Mouse (Mus musculus): ENCODE measurements around the gene Xrcc5. TPM values are rescaled to one million over a fixed set of nuclear protein-coding genes. Genes with fewer than 3 reads are reported as not detected.

Gene Xrcc5
- polyA plus RNA-seq, 1 experiment from 2014 or later = 15.7 TPM

DNA sequence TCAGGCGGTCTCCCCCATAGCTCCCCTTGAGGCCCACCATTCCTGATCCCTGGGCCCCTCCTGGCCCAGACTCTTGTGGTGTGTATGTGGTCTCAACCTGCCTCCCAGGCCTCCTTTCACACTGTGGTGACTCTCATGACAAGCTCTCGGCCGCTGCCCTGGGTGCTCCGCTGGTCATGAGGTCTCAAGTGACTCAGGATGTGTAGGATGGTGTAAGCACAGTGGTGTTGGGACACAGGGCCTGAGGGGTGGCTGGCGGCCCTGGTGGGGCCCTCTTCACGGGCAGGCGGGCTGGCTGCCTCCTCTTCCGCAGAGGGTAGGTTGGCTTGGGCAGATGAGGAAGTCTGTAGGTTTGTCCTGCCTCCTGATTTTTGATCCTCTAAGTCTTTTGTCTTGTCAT, 121.3 kb downstream of the Xrcc5 start:
- Histone ChIP-seq H3K27me3 (no peaks in the 10 kb centered on the region), H3K4me2 (no peak overlapping the region), H3K9me3 (no peaks in the 10 kb centered on the region), H3K36me3 (0 out of 2 replicates have a peak, but pooled peaks cover 7% of the 10 kb centered on the region), H3K4me1 (replicated peaks) (no peaks in the 10 kb centered on the region), H3K4me3 (no peak overlapping the region), H3K27ac (replicated peaks) (no peak overlapping the region), H3K9ac (no peak overlapping the region)
- WGBS = 91% methylated on average over 8 of the region's 8 CpGs
- peak; percentile 40; the same call in 1 of the 2 replicates for ATAC-seq (ENCODE audit: low FRiP score, low read depth)

GRCm38 (mm10) chr1:72429107-72429807, 122.0 kb downstream of the Xrcc5 start:
- H3K4me3 ChIP-seq = no peak overlapping the region
- 0 out of 2 replicates have a peak, but pooled peaks cover 7% of the 10 kb centered on the region for H3K36me3 ChIP-seq
- no peak overlapping the region for H3K27ac ChIP-seq (replicated peaks)
- H3K4me1 ChIP-seq (replicated peaks) = no peaks in the 10 kb centered on the region
- ATAC-seq (ENCODE audit: low FRiP score, low read depth) = no peak
- no peak overlapping the region for H3K4me2 ChIP-seq
- no peaks in the 10 kb centered on the region for H3K9me3 ChIP-seq
- no peak overlapping the region for H3K9ac ChIP-seq
- no peaks in the 10 kb centered on the region for H3K27me3 ChIP-seq
- 86% methylated on average over 7 of the region's 7 CpGs for WGBS

DNA sequence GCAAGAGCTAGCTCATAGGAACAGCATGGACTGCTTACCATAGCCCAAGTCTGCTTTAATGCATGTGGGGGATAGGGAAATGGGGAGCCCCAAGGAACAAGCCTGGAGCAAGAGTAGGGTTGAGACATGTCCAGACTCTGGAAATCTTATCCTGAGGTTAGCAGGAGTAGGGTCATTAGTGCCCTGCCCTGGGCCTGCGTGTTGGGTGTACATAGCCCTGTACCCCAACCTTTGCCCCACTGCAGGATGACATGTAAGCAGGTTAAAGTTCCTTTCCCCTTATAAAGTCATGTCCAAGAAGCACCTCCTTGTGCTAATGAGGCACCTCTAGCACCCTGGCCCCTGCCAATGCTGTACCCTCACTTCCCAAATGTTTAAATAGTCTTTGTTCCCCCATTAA, 125.4 kb downstream of the Xrcc5 start:
- H3K4me3 ChIP-seq = no peak overlapping the region
- no peak overlapping the region for H3K27ac ChIP-seq (replicated peaks)
- H3K9ac ChIP-seq = no peak overlapping the region
- H3K4me1 ChIP-seq (replicated peaks) = no peaks in the 10 kb centered on the region
- H3K9me3 ChIP-seq = no peaks in the 10 kb centered on the region
- 93% methylated on average over 1 of the region's 1 CpGs for WGBS
- ATAC-seq (ENCODE audit: low FRiP score, low read depth) = no peak
- H3K27me3 ChIP-seq = no peaks in the 10 kb centered on the region
- no peak overlapping the region for H3K4me2 ChIP-seq
- H3K36me3 ChIP-seq = 0 out of 2 replicates have a peak, but pooled peaks cover 7% of the 10 kb centered on the region

- no peak for ATAC-seq (ENCODE audit: low FRiP score, low read depth)
- Histone ChIP-seq H3K27ac (replicated peaks) (no peak overlapping the region), H3K4me1 (replicated peaks) (0 out of 2 replicates have a peak, but pooled peaks cover 5% of the 10 kb centered on the region), H3K27me3 (no peaks in the 10 kb centered on the region), H3K4me3 (no peak overlapping the region), H3K9me3 (no peaks in the 10 kb centered on the region), H3K36me3 (0 out of 2 replicates have a peak, but pooled peaks cover 5% of the 10 kb centered on the region), H3K4me2 (no peak overlapping the region), H3K9ac (no peak overlapping the region)
- 53% methylated on average over 3 of the region's 3 CpGs for WGBS
Measured at GRCm38 (mm10) chr1:72434510-72434909, 127.3 kb downstream of the Xrcc5 start.

- Histone ChIP-seq H3K9me3 (no peaks in the 10 kb centered on the region), H3K9ac (no peak overlapping the region), H3K4me1 (replicated peaks) (0 out of 2 replicates have a peak, but pooled peaks cover 5% of the 10 kb centered on the region), H3K36me3 (no peaks in the 10 kb centered on the region), H3K27ac (replicated peaks) (no peak overlapping the region), H3K27me3 (no peaks in the 10 kb centered on the region), H3K4me2 (no peak overlapping the region), H3K4me3 (no peak overlapping the region)
- WGBS = 80% methylated on average over 5 of the region's 5 CpGs
- ATAC-seq (ENCODE audit: low FRiP score, low read depth) = no peak
Measured at GRCm38 (mm10) chr1:72436967-72437366, 129.7 kb downstream of the Xrcc5 start.

DNA sequence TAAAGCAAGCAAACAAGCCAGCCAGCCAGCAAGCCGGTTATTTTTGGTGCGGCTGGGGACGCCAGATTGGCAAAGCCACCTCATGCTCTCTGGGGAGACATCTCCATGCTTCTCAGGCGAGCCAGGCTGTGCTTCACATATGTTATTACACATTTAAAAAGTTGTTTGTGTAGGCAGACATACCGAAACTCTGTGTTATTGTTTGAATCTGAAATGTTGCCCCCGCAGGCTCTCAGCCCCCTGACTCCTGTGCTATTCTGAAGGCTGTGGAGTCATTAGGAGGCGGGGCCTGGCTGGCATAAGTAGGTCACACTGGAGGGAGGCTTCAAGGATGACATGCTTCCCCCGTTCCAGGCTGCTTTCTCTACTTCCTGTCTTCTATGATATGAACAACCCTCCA, 131.9 kb downstream of the Xrcc5 start:
- Histone ChIP-seq H3K4me3 (no peak overlapping the region), H3K9me3 (no peaks in the 10 kb centered on the region), H3K9ac (no peak overlapping the region), H3K36me3 (no peaks in the 10 kb centered on the region; the same call in 1 of the 2 replicates), H3K4me1 (replicated peaks) (0 out of 2 replicates have a peak, but pooled peaks cover 5% of the 10 kb centered on the region), H3K4me2 (no peak overlapping the region), H3K27me3 (no peaks in the 10 kb centered on the region), H3K27ac (replicated peaks) (no peak overlapping the region)
- peak; percentile 34; the same call in 1 of the 2 replicates for ATAC-seq (ENCODE audit: low FRiP score, low read depth)
- 52% methylated on average over 8 of the region's 8 CpGs for WGBS

DNA sequence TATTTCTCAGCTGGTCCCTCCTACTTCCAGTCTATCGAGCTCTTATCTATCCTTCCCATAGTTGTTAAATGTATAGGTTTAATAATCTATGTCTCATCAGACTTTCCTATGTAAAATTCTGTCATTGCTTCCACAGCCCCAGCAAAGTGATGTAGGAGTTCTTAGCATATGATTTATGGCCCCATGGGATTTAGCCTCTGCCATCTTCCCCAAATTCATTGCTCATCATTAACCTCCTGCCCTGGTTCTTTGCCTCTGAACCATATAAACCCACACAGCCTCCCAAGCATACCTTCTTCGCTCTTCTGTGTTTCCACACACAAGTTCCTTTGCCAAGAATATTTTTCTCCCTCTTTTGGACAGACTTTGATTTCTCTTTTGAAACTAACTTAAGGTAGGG, 135.5 kb downstream of the Xrcc5 start:
- 89% methylated on average over 2 of the region's 2 CpGs for WGBS
- no peak for ATAC-seq (ENCODE audit: low FRiP score, low read depth)
- no peaks in the 10 kb centered on the region for H3K9me3 ChIP-seq

More for the DNA sequence above, 135.5 kb downstream of the Xrcc5 start:
- H3K4me3 ChIP-seq = no peak overlapping the region
- H3K4me2 ChIP-seq = no peak overlapping the region
- H3K27me3 ChIP-seq = no peaks in the 10 kb centered on the region
- no peak overlapping the region for H3K9ac ChIP-seq
- H3K27ac ChIP-seq (replicated peaks) = no peak overlapping the region
- 0 out of 2 replicates have a peak, but pooled peaks cover 5% of the 10 kb centered on the region for H3K4me1 ChIP-seq (replicated peaks)
- H3K36me3 ChIP-seq = peaks cover 10% of the 10 kb centered on the region; the same call in 1 of the 2 replicates

Other genes starting within 250 kb of the Xrcc5 start
- 2.7 and 3.1 TPM in 2 replicates for gene Mreg, start 95.1 kb upstream of the Xrcc5 start, polyA plus RNA-seq (2015; fragmentation: Nextera tagmentation; extraction: Ambion mirVana)
- 8.6 and 9.5 TPM in 2 replicates for gene Pecr, start 23.1 kb upstream of the Xrcc5 start, polyA plus RNA-seq (2015; fragmentation: Nextera tagmentation; extraction: Ambion mirVana)
- 34.7 and 35.8 TPM in 2 replicates for gene Tmem169, start 23.1 kb upstream of the Xrcc5 start, polyA plus RNA-seq (2015; fragmentation: Nextera tagmentation; extraction: Ambion mirVana)
- 9.3 and 12.2 TPM in 2 replicates for gene March4, start 229.5 kb downstream of the Xrcc5 start, polyA plus RNA-seq (2015; fragmentation: Nextera tagmentation; extraction: Ambion mirVana)

Data from hindbrain, embryonic 15.5 days (tissue).